Mouse (Mus musculus) fibroblast of lung, adult 2 months (primary cell): ENCODE measurements around the gene Def6.

Experiments
- DNase-seq: peaks from one replicate; pipeline ENCODE4 v3.0.0-alpha.2; 2011; ENCODE audit warnings: low read depth

The Def6 gene

GRCm38 (mm10) chr17:28242296-28242695 is 34.7 kb downstream of the Def6 start:
- no peak for DNase-seq

- no peak for DNase-seq
These were observed 36.6 kb downstream of the Def6 start for GRCm38 (mm10) chr17:28244214-28244613.

GRCm38 (mm10) chr17:28244714-28245113 is 37.1 kb downstream of the Def6 start:
- DNase-seq: no peak

- DNase-seq: no peak
These were observed 39.1 kb downstream of the Def6 start for GRCm38 (mm10) chr17:28246640-28247039.

GRCm38 (mm10) chr17:28247613-28248012 is 40.0 kb downstream of the Def6 start:
- peak; percentile 77 for DNase-seq

- DNase-seq: no peak
These were observed 41.5 kb downstream of the Def6 start for GRCm38 (mm10) chr17:28249062-28249461.

- DNase-seq: no peak
These were observed 44.2 kb downstream of the Def6 start for GRCm38 (mm10) chr17:28251579-28252280.

GRCm38 (mm10) chr17:28252281-28252648 is 44.7 kb downstream of the Def6 start:
- DNase-seq: no peak

GRCm38 (mm10) chr17:28253216-28253615 is 45.6 kb downstream of the Def6 start:
- DNase-seq: no peak

- DNase-seq: no peak
These were observed 47.2 kb downstream of the Def6 start for GRCm38 (mm10) chr17:28254804-28255203.

GRCm38 (mm10) chr17:28255651-28256050 is 48.1 kb downstream of the Def6 start:
- no peak for DNase-seq

GRCm38 (mm10) chr17:28256651-28257328 is 49.2 kb downstream of the Def6 start:
- DNase-seq: peak; percentile 84

- DNase-seq: no peak
These were observed 50.7 kb downstream of the Def6 start for GRCm38 (mm10) chr17:28258325-28258724.

- peak; percentile 44 for DNase-seq
These were observed 52.4 kb downstream of the Def6 start for GRCm38 (mm10) chr17:28259890-28260542.

GRCm38 (mm10) chr17:28260543-28260909 is 52.9 kb downstream of the Def6 start:
- no peak for DNase-seq

GRCm38 (mm10) chr17:28261795-28262194 is 54.2 kb downstream of the Def6 start:
- DNase-seq: no peak

- DNase-seq: no peak
These were observed 55.8 kb downstream of the Def6 start for GRCm38 (mm10) chr17:28263181-28263894.

- DNase-seq: no peak
These were observed 59.7 kb downstream of the Def6 start for GRCm38 (mm10) chr17:28267251-28267650.

GRCm38 (mm10) chr17:28270165-28270564 is 62.6 kb downstream of the Def6 start:
- no peak for DNase-seq

GRCm38 (mm10) chr17:28271537-28272266 is 64.1 kb downstream of the Def6 start:
- no peak for DNase-seq

- DNase-seq: no peak
These were observed 64.7 kb downstream of the Def6 start for GRCm38 (mm10) chr17:28272281-28272680.

- DNase-seq: no peak
These were observed 65.3 kb downstream of the Def6 start for GRCm38 (mm10) chr17:28272837-28273236.
